Mouse (Mus musculus) erythroblast, embryonic 14.5 days (primary cell): ENCODE data around the gene Poll. TPM values are rescaled to one million over a fixed set of nuclear protein-coding genes. Genes with fewer than 3 reads are reported as not detected.

ENCODE experiments used
- H3K27me3 ChIP-seq: 2 replicates; pipeline ENCODE4 v1.6.1; 2012; ENCODE audit warnings: inconsistent platforms; ENCODE audit not compliant: control insufficient read depth
- H3K36me3 ChIP-seq: 2 replicates; pipeline ENCODE4 v1.6.1; 2012; ENCODE audit warnings: mild to moderate bottlenecking, inconsistent platforms; ENCODE audit not compliant: control insufficient read depth
- H3K4me1 ChIP-seq: 2 replicates; pipeline ENCODE4 v1.6.1; 2012; ENCODE audit warnings: inconsistent platforms; ENCODE audit not compliant: control insufficient read depth
- H3K4me3 ChIP-seq: replicated peaks from 2 replicates; pipeline ENCODE3; 2012; ENCODE audit warnings: moderate library complexity, mild to moderate bottlenecking, inconsistent platforms
- H3K9me3 ChIP-seq: 2 replicates; pipeline ENCODE4 v1.6.1; 2012; ENCODE audit warnings: low read length, inconsistent platforms, mixed read lengths; ENCODE audit not compliant: control insufficient read depth
- GATA1 ChIP-seq: IDR thresholded peaks from 2 replicates; pipeline ENCODE4 v1.6.1; 2012; ENCODE audit warnings: low read length, inconsistent platforms, mixed read lengths
- TAL1 ChIP-seq: IDR thresholded peaks from 3 replicates; pipeline ENCODE4 v1.6.1; 2012; ENCODE audit warnings: low read length, inconsistent platforms, mixed read lengths
- polyA plus RNA-seq: library from polyadenylated mRNA; stranded (reverse); fragments of >175 nt; gene quantifications from 2 replicates; pipeline ENCODE4 v1.2.3, GENCODE M21; 2012

Poll gene
- polyA plus RNA-seq, 1 experiment: 0.28 TPM

GRCm38 (mm10) chr19:45594079-45594478, 33.7 kb upstream of the Poll start:
- Histone ChIP-seq H3K27me3 (no peaks in the 10 kb centered on the region), H3K9me3 (no peaks in the 10 kb centered on the region), H3K36me3 (peaks cover 30% of the 10 kb centered on the region), H3K4me3 (no peak overlapping the region), H3K4me1 (peaks cover 15% of the 10 kb centered on the region)
- TF ChIP-seq TAL1: no peak
- TF ChIP-seq GATA1: no peak

- no peaks in the 10 kb centered on the region for H3K27me3 ChIP-seq
- H3K4me3 ChIP-seq: no peak overlapping the region
- H3K4me1 ChIP-seq: peaks cover 15% of the 10 kb centered on the region
- TF ChIP-seq TAL1 (no peak), GATA1 (no peak)
- no peaks in the 10 kb centered on the region for H3K9me3 ChIP-seq
- peaks cover 29% of the 10 kb centered on the region for H3K36me3 ChIP-seq
Measured at GRCm38 (mm10) chr19:45592916-45593315, 32.6 kb upstream of the Poll start.

- H3K27me3 ChIP-seq: no peaks in the 10 kb centered on the region
- H3K4me1 ChIP-seq: peaks cover 15% of the 10 kb centered on the region
- peaks cover 39% of the 10 kb centered on the region for H3K36me3 ChIP-seq
- H3K4me3 ChIP-seq: no peak overlapping the region
- no peaks in the 10 kb centered on the region for H3K9me3 ChIP-seq
- TF ChIP-seq TAL1 (no peak), GATA1 (no peak)
Measured at GRCm38 (mm10) chr19:45591704-45592103, 31.4 kb upstream of the Poll start.

- Histone ChIP-seq H3K9me3 (no peaks in the 10 kb centered on the region), H3K27me3 (no peaks in the 10 kb centered on the region), H3K36me3 (peaks cover 50% of the 10 kb centered on the region), H3K4me1 (peaks cover 15% of the 10 kb centered on the region), H3K4me3 (no peak overlapping the region)
- no peak for TF ChIP-seq GATA1
- no peak for TF ChIP-seq TAL1
Measured at GRCm38 (mm10) chr19:45589761-45590160, 29.4 kb upstream of the Poll start.

GRCm38 (mm10) chr19:45587509-45588292, 27.4 kb upstream of the Poll start:
- Histone ChIP-seq H3K9me3 (no peaks in the 10 kb centered on the region), H3K36me3 (peaks cover 60% of the 10 kb centered on the region), H3K4me1 (peaks cover 4% of the 10 kb centered on the region), H3K4me3 (no peak overlapping the region), H3K27me3 (no peaks in the 10 kb centered on the region)
- TF ChIP-seq TAL1: no peak
- TF ChIP-seq GATA1: no peak

- Histone ChIP-seq H3K4me1 (peaks cover 7% of the 10 kb centered on the region), H3K27me3 (no peaks in the 10 kb centered on the region), H3K36me3 (peaks cover 60% of the 10 kb centered on the region), H3K4me3 (no peak overlapping the region), H3K9me3 (no peaks in the 10 kb centered on the region)
- TF ChIP-seq GATA1: no peak
- no peak for TF ChIP-seq TAL1
Measured at GRCm38 (mm10) chr19:45586850-45587249, 26.5 kb upstream of the Poll start.

GRCm38 (mm10) chr19:45584856-45585620, 24.7 kb upstream of the Poll start:
- Histone ChIP-seq H3K4me3 (no peak overlapping the region), H3K27me3 (no peaks in the 10 kb centered on the region), H3K9me3 (peaks cover 3% of the 10 kb centered on the region; the same call in 1 of the 2 replicates), H3K36me3 (peaks cover 64% of the 10 kb centered on the region), H3K4me1 (peaks cover 9% of the 10 kb centered on the region)
- TF ChIP-seq GATA1 (no peak), TAL1 (no peak)

- peaks cover 72% of the 10 kb centered on the region for H3K36me3 ChIP-seq
- H3K4me3 ChIP-seq: no peak overlapping the region
- H3K4me1 ChIP-seq: peaks cover 9% of the 10 kb centered on the region
- H3K27me3 ChIP-seq: no peaks in the 10 kb centered on the region
- TF ChIP-seq TAL1 (no peak), GATA1 (no peak)
- H3K9me3 ChIP-seq: peaks cover 3% of the 10 kb centered on the region; the same call in 1 of the 2 replicates
Measured at GRCm38 (mm10) chr19:45583136-45583535, 22.8 kb upstream of the Poll start.

GRCm38 (mm10) chr19:45582161-45582560, 21.8 kb upstream of the Poll start:
- Histone ChIP-seq H3K9me3 (peaks cover 3% of the 10 kb centered on the region; the same call in 1 of the 2 replicates), H3K27me3 (no peaks in the 10 kb centered on the region), H3K4me1 (peaks cover 13% of the 10 kb centered on the region), H3K36me3 (peaks cover 73% of the 10 kb centered on the region), H3K4me3 (no peak overlapping the region)
- TF ChIP-seq TAL1: no peak
- TF ChIP-seq GATA1: no peak
